Mouse (Mus musculus) frontal cortex, postnatal 36 days (tissue): ENCODE results near the gene Casp8.
A peak's percentile ranks its signal among the peaks of the same experiment; 100 is the strongest.
"Not testable (repeated sequence)": the region's sequence is repeated elsewhere in the genome, so short reads cannot be mapped to it uniquely, and the experiment has no call there.

Experiments used
- DNase-seq, 2 experiments: peaks; one replicate each; pipeline ENCODE4 v3.0.0; 2022; ENCODE audit warnings: low spot score in 2 of 2

Gene Casp8

DNA sequence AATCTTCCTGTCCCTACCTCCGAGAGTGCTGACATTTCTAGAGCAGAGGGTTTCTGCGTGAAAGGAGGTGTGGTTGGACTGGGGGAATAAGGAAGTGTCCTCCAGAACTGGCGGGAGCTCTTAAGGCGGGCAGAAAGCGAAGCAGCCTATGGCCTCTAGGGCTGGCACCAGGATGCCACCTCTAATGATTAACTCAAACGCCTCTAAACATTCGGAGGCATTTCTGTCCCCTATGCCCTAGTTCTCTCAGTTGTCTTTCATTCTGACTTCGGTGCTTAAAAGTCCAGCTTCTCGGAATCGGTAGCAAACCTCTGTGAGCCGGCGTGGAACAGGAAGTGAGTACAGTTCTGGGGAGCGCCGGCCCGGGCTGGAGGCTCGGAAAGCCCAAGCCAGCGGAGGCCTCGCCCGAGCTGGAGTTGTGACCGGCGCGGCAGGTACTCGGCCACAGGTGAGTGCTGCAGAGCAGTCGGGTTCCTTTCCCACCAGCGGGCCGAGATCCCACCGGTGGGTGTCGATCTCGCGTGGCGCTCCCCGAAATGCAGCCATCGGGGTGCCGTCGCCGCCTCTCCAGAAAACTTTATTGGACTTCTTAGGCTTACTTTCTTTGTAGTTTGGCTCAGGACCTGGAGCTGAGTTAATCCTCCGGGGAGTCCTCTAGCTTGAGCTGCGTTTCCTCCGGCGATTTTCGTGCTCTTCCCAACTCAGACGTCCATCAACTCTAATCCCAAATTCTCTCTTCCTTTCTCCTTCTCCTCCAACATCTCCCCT, at the start of gene Casp8:
Gene Casp8, plus strand, starts transcription at position 84 of the 768 bp plus-strand sequence.
- no peak for DNase-seq

DNA sequence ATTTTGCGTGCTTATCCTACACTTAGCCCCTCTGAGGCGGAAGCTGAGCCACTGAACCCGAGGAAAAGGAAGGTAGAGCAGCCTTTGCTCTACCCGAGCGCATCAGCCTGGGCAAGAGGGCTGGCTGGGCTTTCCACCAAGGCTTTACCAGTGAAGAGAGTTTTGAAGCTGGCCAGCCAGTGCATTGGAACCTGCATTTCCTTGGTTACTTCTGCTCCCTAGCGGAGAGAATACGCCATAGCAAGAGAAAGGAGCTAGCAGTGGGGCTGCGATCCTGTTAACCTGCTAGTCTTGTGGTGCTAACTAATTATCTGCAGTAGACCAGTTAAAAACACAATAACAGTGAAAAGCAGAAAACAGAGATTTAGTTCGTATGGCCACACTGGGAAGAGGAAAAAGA, 48.3 kb upstream of the Casp8 start:
- peak; percentile 49 to 73 for DNase-seq

DNA sequence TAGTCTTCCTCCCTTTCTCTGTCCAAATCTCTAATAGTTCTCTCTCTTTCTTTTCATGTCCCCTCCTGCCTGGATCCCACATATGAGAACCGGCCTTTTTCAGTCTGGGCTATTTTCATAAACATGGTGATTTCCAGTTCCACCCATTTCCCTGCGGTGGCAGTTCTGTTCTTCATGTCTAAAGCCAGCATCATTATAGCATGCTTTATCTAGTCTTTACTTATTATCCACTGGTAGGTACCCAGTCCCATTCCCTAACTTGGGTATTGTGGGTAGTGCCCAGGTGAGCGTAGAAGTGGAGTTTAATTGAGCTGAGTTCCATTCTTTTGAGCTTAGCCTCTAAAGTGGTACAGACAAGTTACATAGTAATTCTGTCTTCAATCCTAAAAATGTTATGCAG, 35.7 kb upstream of the Casp8 start:
- DNase-seq: no peak

DNA sequence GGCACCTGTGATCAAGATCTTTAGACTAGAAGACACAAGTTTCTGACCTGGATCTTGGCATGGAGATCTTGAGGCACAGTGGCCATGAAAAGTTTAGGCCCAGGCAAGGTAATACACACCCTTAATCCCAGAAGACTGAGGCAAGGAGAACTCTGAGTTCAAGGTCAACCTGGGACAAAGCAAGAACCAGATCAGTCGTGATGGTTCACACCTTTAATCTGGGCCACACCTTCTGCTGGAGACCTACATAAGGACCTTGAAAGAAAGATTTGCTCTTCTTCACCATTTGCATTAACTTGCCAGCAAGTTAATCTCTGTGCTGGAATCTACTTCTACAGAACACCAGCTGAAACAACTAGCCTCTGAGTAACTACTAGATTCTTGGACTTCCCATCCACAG, 34.6 kb upstream of the Casp8 start:
- no peak for DNase-seq

DNA sequence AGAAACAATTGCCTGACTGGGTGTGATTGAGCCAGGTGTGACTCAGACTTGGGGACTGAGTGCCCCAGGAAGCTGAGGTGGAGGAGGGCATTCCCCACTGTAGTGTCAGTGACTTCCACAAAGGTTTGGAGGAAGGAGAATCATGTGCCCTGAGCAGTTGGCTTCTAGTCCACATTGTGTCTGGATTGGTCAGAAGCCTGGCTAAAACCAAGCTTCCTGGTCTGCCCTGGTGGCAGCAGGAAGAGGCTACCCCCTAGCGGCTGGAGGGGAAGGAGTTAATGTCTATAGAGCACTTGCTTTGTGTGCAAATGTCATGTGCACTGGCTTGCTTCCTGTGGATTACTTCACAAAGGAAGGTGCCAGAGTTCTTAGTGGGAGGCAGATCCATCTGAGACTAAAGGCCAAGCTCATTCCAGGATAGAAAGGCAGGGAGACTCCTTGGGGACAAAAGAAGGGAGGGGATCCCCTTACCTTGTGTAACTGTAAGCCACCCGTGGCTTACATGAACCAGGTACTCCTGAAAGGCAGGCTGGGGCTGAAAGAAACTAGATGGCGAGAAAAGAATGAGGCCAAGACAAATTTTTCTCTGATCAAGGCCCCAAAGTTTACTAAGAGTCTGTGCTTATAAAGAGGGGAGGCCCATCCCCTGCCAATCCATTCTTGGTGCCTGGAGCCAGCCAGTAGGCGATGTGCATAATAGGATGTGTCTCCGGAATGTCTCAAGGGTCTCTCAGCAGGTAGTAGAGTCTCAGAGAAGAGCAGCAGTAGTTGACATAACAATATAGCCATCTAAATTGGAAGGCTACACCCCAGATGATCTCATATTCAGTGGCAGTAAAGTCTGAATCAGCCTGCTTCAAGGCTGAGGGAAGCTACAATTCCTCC, 33.5 kb upstream of the Casp8 start:
- DNase-seq: not testable (repeated sequence)

DNA sequence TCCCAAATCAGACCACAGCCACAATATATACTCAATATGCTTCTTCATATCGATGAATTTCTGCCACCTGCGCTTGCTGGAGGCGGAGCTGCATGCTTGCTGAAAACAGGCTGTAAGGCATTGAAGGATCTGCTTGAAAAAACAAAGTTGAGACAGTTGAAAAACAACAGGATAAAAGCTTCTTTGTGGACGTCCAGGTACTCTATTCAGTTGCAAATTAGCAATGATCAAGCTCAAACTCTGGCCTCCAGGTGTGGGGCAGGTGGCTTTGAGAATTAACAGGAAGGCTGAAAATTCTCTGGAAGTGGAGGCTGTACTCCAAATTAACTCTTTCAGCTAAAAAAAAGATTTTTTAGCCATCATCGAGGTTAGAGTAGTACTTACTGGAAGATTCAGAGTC, 32.6 kb upstream of the Casp8 start:
- no peak for DNase-seq

DNA sequence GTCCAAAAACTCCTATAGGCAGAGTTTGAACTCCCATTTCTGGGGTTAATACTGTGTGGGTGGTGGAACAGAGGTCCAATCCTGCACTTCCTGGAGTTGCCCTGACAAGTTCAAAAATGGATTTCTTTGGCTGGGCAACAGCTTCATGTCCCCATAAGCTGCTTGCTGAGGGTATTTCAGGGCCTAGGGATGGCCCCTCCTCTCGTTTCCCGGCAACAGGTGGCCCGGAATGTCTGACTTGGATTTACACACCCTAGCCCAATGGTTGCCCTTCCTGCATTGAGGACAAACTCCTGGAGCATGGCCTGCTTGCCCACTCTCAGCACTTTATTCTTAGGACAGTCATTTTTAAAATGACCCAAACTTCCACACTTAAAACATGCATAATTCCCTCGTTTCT, 28.7 kb upstream of the Casp8 start:
- not testable (repeated sequence) for DNase-seq

DNA sequence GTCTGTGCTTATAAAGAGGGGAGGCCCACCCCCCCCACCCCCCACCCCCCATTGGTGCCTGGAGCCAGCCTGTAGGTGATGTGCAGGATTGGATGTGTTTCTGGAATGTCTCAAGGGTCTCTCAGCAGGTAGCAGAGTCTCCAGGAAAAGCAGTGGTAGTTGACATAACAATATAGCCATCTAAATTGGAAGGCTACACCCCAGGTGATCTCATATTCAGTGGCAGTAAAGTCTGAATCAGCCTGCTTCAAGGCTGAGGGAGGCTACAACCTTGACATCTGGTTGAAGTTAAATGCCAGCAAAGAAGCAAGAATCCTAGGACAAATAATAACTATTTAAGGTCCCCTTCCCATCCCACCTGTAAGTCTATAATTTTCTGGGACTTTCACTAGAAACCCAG, 26.0 kb upstream of the Casp8 start:
- DNase-seq: no peak

DNA sequence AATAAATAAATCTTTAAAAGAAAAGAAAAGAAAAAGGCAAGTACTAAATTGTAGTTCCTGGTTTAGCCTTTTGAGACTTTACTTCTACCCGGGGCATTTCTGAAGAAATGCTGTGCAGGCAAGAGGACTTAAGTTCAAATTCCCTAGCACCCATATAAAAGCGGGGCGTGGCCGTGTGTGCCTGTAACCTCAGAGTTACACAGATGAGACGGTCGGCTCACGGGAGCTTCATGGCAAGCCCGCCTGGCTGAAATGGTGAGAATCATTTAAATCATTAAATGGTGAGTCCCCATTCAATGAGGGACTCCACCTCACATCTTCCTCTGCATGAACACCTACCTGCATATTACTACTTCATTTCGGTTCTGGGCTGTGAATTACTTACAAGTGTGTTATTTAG, 25.5 kb upstream of the Casp8 start:
- DNase-seq: no peak

DNA sequence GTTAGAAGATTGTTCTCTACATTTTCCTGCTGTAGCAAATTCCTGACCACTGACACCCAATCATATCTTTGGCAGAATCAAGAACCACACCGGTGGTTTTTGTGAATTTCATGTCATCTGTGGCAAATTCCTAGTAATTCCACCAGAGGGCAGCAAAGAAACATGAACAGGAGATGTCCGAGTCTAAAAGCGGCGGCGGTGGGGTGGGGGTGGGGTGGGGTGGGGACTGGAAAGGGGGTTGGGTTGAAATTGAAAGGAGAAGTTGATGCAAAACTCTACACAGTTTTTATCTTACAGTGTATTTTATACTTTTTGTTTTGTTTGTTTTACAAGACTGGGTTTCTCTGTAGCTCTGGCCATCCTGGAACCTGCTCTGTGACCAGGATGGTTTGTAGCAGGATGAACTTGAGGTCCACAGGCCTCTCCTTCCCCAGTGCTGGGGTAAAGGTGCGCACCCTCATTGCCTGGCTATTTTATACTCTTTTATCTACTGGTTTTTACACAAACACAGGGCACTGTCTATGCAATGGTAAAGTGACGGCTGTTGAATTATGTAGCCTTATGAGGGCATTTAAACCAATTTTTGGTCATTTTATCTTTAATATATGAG, 25.0 kb upstream of the Casp8 start:
- peak; percentile 30 to 65 for DNase-seq

DNA sequence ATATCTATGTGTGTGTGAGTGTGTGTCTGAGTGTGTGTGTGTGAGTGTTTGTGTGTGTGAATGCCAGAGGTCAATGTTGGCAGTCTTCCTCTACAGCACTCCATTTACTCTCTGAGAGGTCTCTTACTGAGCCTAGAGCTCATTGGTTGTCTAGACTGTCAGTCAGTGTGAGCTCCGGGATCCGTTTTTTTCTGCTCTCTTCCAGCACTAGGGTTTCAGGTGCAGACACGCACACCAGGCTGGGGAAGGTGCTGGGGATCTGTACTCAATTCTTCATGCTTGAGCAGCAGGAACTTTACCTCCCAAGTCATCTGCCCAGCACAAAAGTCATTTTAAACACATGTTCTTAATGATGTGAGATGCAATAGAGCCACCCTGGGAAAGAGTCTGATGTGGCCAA, 23.1 kb upstream of the Casp8 start:
- no peak for DNase-seq

DNA sequence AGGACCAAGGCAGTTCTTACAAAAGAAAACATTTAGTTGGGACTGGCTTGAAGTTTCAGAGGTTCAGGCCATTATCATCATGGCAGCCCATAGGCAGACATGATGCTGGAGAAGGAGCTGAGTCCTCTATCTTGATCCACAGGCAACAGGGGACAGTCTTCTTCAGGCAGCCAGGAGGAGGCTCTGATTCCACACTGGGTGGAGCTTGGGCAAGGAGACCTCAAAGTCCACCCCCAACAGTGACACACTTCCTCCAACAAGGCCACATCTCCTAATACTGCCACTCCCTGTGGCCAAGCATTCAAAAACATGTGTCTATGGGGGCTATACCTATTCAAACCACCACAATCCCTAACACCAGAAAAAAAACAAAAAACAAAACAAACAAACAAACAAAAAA, 21.9 kb upstream of the Casp8 start:
- DNase-seq: no peak

DNA sequence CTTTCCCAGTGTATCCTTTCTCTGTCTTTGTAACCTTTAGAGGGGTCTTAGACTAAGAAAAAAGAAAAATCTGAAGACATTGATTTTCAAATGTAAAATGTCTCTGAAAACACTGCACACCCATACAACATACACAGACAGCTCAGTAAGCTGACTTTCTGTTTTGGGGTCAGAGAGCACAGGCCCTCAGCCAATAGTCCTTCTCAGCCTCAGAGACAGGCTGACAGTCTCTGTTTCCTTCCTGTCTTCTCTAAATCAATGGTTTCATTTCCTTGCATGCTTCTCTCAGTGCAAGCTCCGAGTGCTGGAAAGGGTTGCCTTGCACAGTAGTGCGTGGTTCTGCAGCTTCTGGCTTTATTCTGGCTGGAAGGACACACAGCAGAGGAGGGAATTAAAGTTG, 21.3 kb upstream of the Casp8 start:
- no peak for DNase-seq

DNA sequence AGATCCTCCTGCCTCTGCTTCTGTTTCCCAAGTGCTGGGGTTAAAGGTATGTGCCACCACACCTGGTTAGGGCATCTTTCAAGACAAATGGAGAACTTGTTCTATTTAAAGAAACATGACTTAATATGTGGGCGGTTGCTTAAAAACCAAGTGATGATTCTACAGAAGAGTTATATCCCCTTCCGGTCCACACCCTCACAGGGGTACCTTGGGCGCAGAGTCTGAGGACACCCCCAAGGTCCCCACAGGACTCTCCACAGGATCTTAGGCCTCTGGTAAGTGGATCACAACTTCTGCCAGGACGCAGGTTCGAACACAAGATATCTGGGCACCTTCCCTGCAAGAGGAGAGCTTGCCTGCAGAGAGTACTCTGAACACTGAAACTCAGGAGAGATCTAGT, 19.8 kb upstream of the Casp8 start:
- no peak for DNase-seq

DNA sequence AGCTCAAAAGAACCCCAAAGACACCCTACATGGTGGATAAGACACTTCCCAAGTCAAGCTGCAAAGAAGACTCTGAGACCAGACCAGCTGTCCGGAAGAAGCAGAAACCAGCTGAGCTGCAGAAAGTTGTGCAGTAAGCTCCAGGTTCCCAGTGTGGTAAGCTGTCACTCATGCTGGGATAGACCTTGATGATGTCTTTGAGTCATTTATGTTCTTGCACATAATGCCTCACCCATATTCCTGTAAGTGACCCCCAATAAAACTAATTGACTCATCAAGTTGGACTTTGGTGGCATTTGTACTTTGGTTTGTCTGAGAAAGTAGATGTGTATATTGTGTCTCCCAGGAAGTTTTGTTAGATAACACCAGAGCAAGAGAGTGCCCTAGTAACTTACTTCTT, 17.6 kb upstream of the Casp8 start:
- DNase-seq: no peak

DNA sequence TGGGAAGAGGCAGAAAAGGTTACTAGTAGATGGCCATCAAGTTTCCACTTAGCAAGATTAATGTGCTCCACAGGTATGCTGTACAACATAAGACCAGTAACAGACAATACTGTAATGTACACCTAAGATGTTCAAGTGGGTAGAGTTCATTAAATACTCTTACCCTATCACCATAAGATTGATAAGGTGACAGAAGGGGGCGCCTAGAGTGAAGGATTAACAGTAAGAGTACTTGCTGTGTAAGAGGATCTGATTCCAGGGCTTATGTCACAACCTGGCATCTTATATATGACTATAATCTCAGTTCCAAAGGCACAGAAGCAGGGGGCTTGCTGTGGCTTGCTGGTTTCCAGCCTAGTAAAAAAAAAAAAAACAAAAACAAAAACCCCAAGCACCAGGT, 16.9 kb upstream of the Casp8 start:
- no peak for DNase-seq

DNA sequence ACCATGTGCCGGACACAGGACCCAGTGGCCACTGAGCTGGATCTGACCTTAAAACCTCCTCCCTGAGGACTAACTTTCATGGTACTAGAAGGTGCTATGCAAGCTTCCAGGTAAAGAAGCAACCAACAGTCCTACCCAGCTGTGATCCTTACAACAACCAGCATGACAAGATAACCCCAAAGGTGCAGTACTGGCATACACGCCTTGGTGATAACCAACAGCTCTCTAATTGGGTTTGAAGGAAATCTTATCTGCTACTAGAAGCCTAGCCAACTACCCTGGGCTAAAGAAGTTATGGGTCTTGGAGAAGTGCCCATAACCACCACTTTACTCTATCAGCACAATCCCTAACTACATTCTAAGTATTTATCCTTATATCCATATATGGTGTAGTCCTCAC, 8.9 kb upstream of the Casp8 start:
- no peak for DNase-seq

DNA sequence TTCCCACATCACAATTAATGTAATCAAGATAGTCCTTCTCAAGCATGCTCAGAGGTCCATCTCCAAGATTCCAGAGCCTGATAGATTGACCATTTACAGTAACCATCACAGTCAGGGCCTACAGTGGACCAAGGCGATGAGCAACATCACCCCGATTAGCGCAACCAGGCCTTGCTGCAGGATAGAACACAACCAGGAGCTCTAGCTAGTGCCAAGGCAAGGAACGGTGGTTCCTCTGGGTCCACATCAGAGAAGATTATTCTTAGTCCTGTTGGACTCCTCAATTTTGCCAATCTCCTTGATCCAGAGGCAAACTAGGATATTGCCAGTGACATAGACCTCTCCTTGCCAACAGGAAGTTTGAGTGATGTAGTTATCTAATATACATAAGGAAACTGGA, 6.8 kb upstream of the Casp8 start:
- no peak for DNase-seq

DNA sequence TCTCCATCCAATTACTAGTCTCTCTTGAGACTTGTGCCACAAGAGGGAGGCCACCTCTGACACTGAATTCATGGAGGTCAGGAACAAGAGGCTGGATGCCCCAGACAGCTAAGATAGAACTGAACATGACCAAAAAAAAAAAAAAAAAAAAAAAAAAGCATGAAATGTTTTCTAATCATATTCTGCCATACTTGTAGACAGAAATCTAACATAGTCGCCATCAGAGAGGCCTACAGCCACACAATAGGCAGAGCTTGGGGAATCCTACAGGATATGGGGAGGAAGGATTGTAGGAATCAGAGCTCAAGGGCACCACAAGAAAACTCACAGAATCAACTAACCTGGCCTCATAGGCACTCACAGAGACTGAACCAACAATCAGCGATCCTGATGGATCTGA, 469 bp upstream of the Casp8 start:
- DNase-seq: no peak

DNA sequence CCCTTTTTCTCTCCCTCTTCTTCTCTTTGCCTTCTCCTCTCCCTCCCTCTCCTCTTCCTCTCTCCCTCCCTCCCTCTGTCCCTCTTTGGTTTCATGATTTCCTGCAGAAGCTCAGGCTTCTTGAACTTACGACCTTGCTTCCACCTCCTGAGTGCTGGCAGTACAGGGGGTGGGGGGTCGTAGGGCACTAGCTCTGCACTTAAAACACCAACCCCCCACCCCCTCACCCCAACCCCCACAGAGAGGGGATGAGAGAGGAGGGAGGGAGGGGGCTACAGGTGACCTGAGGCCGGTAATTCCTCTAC, 837 bp downstream of the Casp8 start:
- no peak for DNase-seq

DNA sequence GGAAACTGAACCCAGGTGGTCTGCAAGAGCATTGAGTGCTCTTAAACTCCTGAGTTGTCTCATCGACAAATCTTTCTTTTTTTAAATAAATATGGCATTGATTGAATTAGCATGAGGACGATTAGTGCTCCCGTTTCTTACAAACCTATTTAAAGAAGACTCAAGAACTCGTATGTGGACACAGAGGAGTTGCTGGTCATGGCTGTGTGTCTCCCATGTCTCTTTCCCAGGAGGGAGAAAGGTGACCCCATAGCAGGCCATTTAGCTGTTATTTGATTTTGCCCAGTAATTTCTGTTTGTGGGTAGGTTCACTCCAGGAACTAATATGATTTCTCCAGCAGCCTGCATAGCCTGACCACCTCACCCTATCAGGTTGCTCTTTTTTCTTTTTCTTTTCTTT, 1.7 kb downstream of the Casp8 start:
- DNase-seq: no peak

DNA sequence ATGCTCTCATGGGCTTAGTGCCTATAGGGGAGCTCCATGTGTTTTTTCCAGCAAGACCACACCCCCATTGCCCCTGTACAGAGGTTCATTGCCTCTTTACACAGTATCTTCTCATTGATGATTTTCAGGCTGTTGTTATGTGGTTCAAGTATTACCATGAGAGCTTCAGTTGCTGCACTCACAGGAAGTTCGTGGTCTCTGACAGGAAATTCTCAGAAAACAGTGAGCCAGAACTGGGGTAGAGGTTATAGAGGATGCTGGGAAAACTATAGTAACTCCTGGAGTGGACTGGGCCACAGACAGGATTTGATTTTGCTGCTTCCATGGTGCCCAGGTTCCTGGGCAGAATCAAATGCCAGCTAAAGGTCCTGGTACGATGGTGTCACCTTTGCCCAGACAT, 2.2 kb downstream of the Casp8 start:
- DNase-seq: no peak

DNA sequence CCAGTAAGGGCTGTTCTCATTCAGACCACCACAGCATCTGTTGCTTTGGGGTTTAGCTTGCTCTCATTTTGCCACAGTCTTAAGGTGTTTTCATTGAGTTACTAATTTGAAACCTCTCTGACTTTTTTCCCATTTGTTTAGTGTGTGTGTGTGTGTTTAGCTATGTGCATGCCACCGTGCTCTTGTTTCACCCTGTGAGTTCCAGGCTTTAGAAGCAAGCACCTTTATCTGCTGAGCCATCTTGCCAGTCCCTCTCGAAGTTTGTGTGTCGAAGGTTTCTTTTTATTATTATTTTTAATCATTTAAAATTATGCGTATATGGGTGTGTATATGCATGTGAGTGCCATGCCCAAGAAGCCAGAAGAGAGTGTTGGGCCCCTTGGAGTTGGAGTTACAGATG, 3.7 kb downstream of the Casp8 start:
- DNase-seq: no peak
